Mouse (Mus musculus) forebrain, embryonic 14.5 days (tissue): ENCODE measurements around the gene 2310057N15Rik. TPM values are rescaled to one million over a fixed set of nuclear protein-coding genes. Genes with fewer than 3 reads are reported as not detected.

Experiments used
- ATAC-seq: fragments of 200-750 bp; cut with Nextera tagmentation; 2 replicates; pipeline ENCODE4 v1.8.0; 2017; ENCODE audit warnings: mild to moderate bottlenecking, moderate library complexity
- DNase-seq: peaks from one replicate; pipeline ENCODE4 v3.0.0-alpha.2; 2015; ENCODE audit warnings: low spot score
- H3K27ac ChIP-seq: fragments of 300-500 bp; sonication (generic); 2 replicates; pipeline ENCODE4 v1.5.1; 2014; ENCODE audit warnings: low read depth, mild to moderate bottlenecking, control low read depth, low read length, moderate library complexity
- H3K27me3 ChIP-seq: fragments of 300-500 bp; sonication (generic); replicated peaks from 2 replicates; pipeline ENCODE4 v1.6.1; 2014; ENCODE audit warnings: low read length, control low read depth, mixed read lengths; ENCODE audit not compliant: control insufficient read depth, insufficient read depth
- H3K36me3 ChIP-seq: fragments of 300-500 bp; sonication (generic); 2 replicates; pipeline ENCODE4 v1.6.1; 2014; ENCODE audit warnings: low read length, control low read depth; ENCODE audit not compliant: control insufficient read depth, insufficient read depth
- H3K4me1 ChIP-seq: fragments of 300-500 bp; sonication (generic); 2 replicates; pipeline ENCODE4 v1.6.1; 2014; ENCODE audit warnings: antibody characterized with exemption, low read length, control low read depth; ENCODE audit not compliant: control insufficient read depth, insufficient read depth
- H3K4me2 ChIP-seq: fragments of 300-500 bp; sonication (generic); 2 replicates; pipeline ENCODE4 v1.6.1; 2014; ENCODE audit warnings: mild to moderate bottlenecking, control low read depth, low read length
- H3K4me3 ChIP-seq: fragments of 300-500 bp; sonication (generic); 2 replicates; pipeline ENCODE4 v1.5.1; 2014; ENCODE audit warnings: low read depth, low read length, control low read depth
- H3K9ac ChIP-seq: fragments of 300-500 bp; sonication (generic); 2 replicates; pipeline ENCODE4 v1.6.1; 2014; ENCODE audit warnings: mild to moderate bottlenecking, low read length, control low read depth, moderate library complexity
- H3K9me3 ChIP-seq: fragments of 300-500 bp; sonication (generic); replicated peaks from 2 replicates; pipeline ENCODE4 v1.6.1; 2016; ENCODE audit warnings: low read length, control low read depth, mixed read lengths; ENCODE audit not compliant: control insufficient read depth
- WGBS: fragments of 180-500 bp; shearing (Covaris S2); extraction: QIAGEN DNeasy Blood & Tissue Kit; methylation state at CpG from one replicate; pipeline ENCODE4 v1.1.7; 2014; 5-methylcytosine and 5-hydroxymethylcytosine counted together
- polyA plus RNA-seq: library from polyadenylated mRNA; unstranded; fragments of >200 nt; fragmentation: Nextera tagmentation; extraction: Ambion mirVana; gene quantifications from 2 replicates; pipeline ENCODE4 v1.2.1, GENCODE M21; 2014

2310057N15Rik gene
- polyA plus RNA-seq, 1 experiment from 2014 or later = not detected

DNA sequence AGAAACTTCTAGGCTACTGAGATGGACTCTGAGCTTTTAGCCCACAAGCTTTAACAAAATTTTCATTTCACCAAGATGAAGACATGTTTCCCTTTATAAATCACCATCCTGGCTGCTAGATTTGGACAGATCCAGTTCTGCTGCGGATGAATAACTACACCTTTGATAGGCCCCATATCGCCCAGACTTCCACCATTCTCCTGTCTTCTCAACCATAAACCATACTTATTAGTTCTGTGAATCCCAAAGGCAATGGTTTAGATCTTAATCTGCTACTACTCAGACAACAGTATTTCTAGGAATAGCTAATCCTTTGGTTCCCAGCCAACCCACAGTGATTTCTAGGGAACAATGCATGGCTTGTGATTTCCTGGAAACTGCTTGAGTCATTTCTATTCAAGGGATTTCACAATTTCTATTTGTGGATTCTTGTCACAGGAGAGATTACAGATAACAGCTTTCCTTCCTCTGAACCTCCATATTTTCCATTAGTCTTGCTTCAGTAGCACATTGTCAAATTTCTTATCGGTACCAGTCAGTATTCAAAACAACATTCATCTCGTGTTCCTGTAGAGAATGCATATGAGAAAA is 29.2 kb downstream of the 2310057N15Rik start:
- Histone ChIP-seq H3K27me3 (no peaks in the 10 kb centered on the region), H3K4me2 (no peak overlapping the region), H3K4me3 (no peak overlapping the region), H3K4me1 (no peaks in the 10 kb centered on the region), H3K9ac (no peak overlapping the region), H3K9me3 (no peaks in the 10 kb centered on the region), H3K36me3 (no peaks in the 10 kb centered on the region), H3K27ac (no peak overlapping the region)
- 83% methylated on average over 4 of the region's 4 CpGs for WGBS
- peak; percentile 13 for DNase-seq
- no peak for ATAC-seq

DNA sequence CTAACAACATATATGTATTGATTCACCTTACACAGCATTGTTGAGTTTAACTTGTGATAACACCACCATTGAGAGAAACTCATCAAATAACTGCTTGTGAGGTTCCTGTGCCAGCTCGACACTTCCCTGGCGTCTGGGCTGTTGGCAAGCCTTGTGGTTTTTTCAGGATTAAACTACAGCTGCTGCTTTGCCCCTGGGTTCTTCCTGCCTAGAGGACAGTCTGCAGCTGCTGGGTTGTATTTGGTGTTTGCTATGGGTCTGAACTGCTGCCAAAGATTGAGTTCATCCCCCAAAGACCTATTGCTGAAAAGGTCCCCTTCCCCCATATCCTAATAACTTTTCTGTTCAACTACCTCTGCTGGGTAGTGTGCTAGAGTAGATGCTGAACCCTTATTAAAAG is 38.6 kb downstream of the 2310057N15Rik start:
- no peaks in the 10 kb centered on the region for H3K4me1 ChIP-seq
- ATAC-seq (no peak), DNase-seq (peak; percentile 15)
- H3K27me3 ChIP-seq = no peaks in the 10 kb centered on the region
- WGBS = 54% methylated on average over 2 of the region's 2 CpGs
- no peak overlapping the region for H3K4me2 ChIP-seq
- H3K4me3 ChIP-seq = no peak overlapping the region
- H3K36me3 ChIP-seq = no peaks in the 10 kb centered on the region
- no peak overlapping the region for H3K9ac ChIP-seq
- H3K27ac ChIP-seq = no peak overlapping the region
- no peaks in the 10 kb centered on the region for H3K9me3 ChIP-seq

DNA sequence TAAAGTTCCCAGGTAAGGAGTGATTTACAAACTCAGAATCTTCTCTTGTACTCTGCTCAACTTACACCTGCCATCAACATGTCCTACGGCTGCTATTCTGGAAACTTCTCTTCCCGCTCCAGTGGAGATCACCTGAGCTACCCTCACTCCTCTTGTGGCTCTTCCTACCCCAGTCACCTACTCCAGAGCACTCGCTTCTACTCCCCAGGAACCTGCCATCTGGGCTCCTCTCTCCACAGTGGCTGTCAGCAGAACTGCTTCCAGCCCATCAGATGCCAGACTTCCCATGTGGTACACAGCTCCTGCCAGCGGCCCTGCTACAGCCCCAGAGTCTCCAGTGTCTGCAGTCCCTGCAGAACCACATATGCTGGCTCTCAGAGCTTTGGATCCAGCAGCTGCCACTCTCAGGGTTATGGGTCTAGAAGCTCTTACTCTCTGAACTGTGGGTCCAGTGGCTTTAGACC is 45.2 kb downstream of the 2310057N15Rik start, which contains the start of gene Krtap13-1:
TSS of gene Krtap13-1 (plus strand) at position 51 of the 464 bp plus-strand sequence.
- Histone ChIP-seq H3K9me3 (no peaks in the 10 kb centered on the region), H3K9ac (no peak within 1 kb of the TSS), H3K4me2 (no peak within 1 kb of the TSS), H3K27me3 (no peaks in the 10 kb centered on the region), H3K27ac (no peak within 1 kb of the TSS), H3K36me3 (no peaks in the 10 kb centered on the region), H3K4me3 (no peak within 1 kb of the TSS), H3K4me1 (no peaks in the 10 kb centered on the region)
- ATAC-seq (no peak; the same call in 1 of the 2 replicates), DNase-seq (peak; percentile 10)
- 75% methylated on average over 4 of the region's 4 CpGs for WGBS

Other genes with a start within 250 kb of the 2310057N15Rik start
- gene Cldn8, start 211.0 kb downstream of the 2310057N15Rik start, polyA plus RNA-seq = not detected in 2 replicates
- not detected in 2 replicates for gene Krtap24-1, start 161.9 kb downstream of the 2310057N15Rik start, polyA plus RNA-seq
- not detected in 2 replicates for gene 2310079G19Rik, start 146.5 kb downstream of the 2310057N15Rik start, polyA plus RNA-seq
- not detected in 2 replicates for gene Krtap26-1, start 126.4 kb downstream of the 2310057N15Rik start, polyA plus RNA-seq
- not detected in 2 replicates for gene Krtap27-1, start 102.5 kb downstream of the 2310057N15Rik start, polyA plus RNA-seq
- gene 2310061N02Rik, start 66.2 kb downstream of the 2310057N15Rik start, polyA plus RNA-seq = not detected in 2 replicates
- gene Krtap13-1, start 45.3 kb downstream of the 2310057N15Rik start, polyA plus RNA-seq = not detected in 2 replicates
- not detected in 2 replicates for gene Krtap13, start 22.6 kb downstream of the 2310057N15Rik start, polyA plus RNA-seq
- gene 2310034C09Rik, start 15.4 kb downstream of the 2310057N15Rik start, polyA plus RNA-seq = not detected in 2 replicates
- not detected in 2 replicates for gene Gm5965, start 3.7 kb upstream of the 2310057N15Rik start, polyA plus RNA-seq
- gene Gm20741, start 38.0 kb upstream of the 2310057N15Rik start, polyA plus RNA-seq = not detected in 2 replicates
- gene Krtap15, start 46.0 kb upstream of the 2310057N15Rik start, polyA plus RNA-seq = not detected in 2 replicates
- not detected in 2 replicates for gene Krtap14, start 51.9 kb upstream of the 2310057N15Rik start, polyA plus RNA-seq
- gene Krtap19-1, start 95.2 kb upstream of the 2310057N15Rik start, polyA plus RNA-seq = not detected in 2 replicates
- not detected in 2 replicates for gene Krtap19-2, start 100.1 kb upstream of the 2310057N15Rik start, polyA plus RNA-seq
- gene Krtap19-3, start 103.8 kb upstream of the 2310057N15Rik start, polyA plus RNA-seq = not detected in 2 replicates
- gene Krtap19-4, start 110.9 kb upstream of the 2310057N15Rik start, polyA plus RNA-seq = not detected in 2 replicates
- gene Krtap19-5, start 122.3 kb upstream of the 2310057N15Rik start, polyA plus RNA-seq = not detected in 2 replicates
- gene Krtap19-9b, start 158.1 kb upstream of the 2310057N15Rik start, polyA plus RNA-seq = not detected in 2 replicates
- not detected in 2 replicates for gene Krtap16-3, start 188.7 kb upstream of the 2310057N15Rik start, polyA plus RNA-seq
- not detected in 2 replicates for gene Krtap22-2, start 236.6 kb upstream of the 2310057N15Rik start, polyA plus RNA-seq
- gene Gm10229, start 241.1 kb upstream of the 2310057N15Rik start, polyA plus RNA-seq = not detected in 2 replicates